In the genomic region with DNA sequence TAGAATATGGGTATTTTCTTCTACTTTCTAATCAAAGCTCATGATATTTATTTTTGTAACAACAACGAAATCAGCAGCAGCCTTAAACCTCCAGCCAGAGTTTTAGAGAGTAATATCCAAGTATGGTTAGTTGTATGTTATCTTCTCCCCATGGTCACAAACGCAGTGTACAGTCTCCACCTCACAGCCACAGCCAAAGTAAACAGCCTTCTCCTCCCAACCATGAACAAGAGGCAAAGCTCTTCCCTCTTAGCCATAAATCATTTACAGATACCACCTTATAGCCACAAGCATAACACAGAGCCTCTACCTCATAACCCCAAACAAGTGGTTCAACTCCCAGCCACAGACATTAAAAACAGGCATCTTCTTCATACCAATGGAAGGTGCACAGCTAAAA, we compare ENCODE assay signal across 19 mouse cellular contexts.
A peak's percentile ranks its signal among the peaks of the same experiment; 100 is the strongest.
DNase-seq lines count a peak whose midpoint lies in the region; ATAC-seq and TF ChIP-seq lines count a peak whose summit lies in the region.
"Had no signal": no experiment of that assay in that cellular context is flagged by ENCODE, and none has a peak within 500 bp of the region (broad histone marks: within the 10 kb centered on the region; RNA-seq: fewer than 3 reads in every experiment).

No protein-coding gene starts in this region.

- no peak for TF ChIP-seq CTCF in kidney, adult 2 months (conservative IDR thresholded peaks at IDR 0.05; ENCODE audit: insufficient read depth, insufficient read length, low read depth, low read length)

- no peaks in the 10 kb centered on the region for H3K36me3 ChIP-seq in kidney, adult 2 months (ENCODE audit: control insufficient read depth, insufficient read depth, low read length)
- H3K36me3 ChIP-seq in kidney, embryonic 15.5 days, result no peaks in the 10 kb centered on the region
- no peaks in the 10 kb centered on the region for H3K36me3 ChIP-seq in limb, embryonic 10.5 days
- H3K36me3 ChIP-seq: embryonic facial prominence, embryonic 10.5 days; heart, embryonic 13.5 days had no signal

- DNase-seq in kidney, adult 2 months, result peak; percentile 65
- DNase-seq in kidney, postnatal 14 days, result peak; percentile 25
- DNase-seq in cerebellum, postnatal 10 days, result no peak
- DNase-seq in urinary bladder, postnatal 4 days (ENCODE audit: low spot score in 2 of 2), result no peak
- DNase-seq in limb, embryonic 10.5 days (ENCODE audit: low spot score), result no peak
- DNase-seq: adrenal gland, postnatal 14 days; cerebellum, adult 18-20 months; cerebellum, adult 9-11 months; forebrain, postnatal 0 days; gastrocnemius, adult 2 months; gastrocnemius, postnatal 25 days; heart, postnatal 36 days had no signal

- no peak overlapping the region for H3K4me2 ChIP-seq in kidney, embryonic 15.5 days
- H3K4me2 ChIP-seq: forebrain, embryonic 13.5 days; heart, embryonic 13.5 days had no signal

- no peaks in the 10 kb centered on the region for H3K9me3 ChIP-seq in kidney, embryonic 15.5 days (replicated peaks)
- H3K9me3 ChIP-seq in limb, embryonic 10.5 days (replicated peaks), result no peaks in the 10 kb centered on the region
- H3K9me3 ChIP-seq: embryonic facial prominence, embryonic 10.5 days; forebrain, embryonic 13.5 days; heart, embryonic 13.5 days had no signal

- H3K27ac ChIP-seq in kidney, adult 2 months (ENCODE audit: insufficient read depth, low read depth, low read length), result no peak overlapping the region
- H3K27ac ChIP-seq in kidney, embryonic 15.5 days, result no peak overlapping the region
- no peak overlapping the region for H3K27ac ChIP-seq in limb, embryonic 10.5 days
- H3K27ac ChIP-seq: embryonic facial prominence, embryonic 10.5 days; forebrain, embryonic 13.5 days; gastrocnemius, adult 2 months; heart, embryonic 13.5 days had no signal

- H3K4me3 ChIP-seq in kidney, adult 2 months (ENCODE audit: insufficient read depth, low read depth, low read length), result no peak overlapping the region
- no peak overlapping the region for H3K4me3 ChIP-seq in kidney, embryonic 15.5 days (replicated peaks)
- H3K4me3 ChIP-seq in limb, embryonic 10.5 days, result no peak overlapping the region
- H3K4me3 ChIP-seq: embryonic facial prominence, embryonic 10.5 days; forebrain, embryonic 13.5 days; gastrocnemius, adult 2 months; heart, embryonic 13.5 days had no signal

- no peaks in the 10 kb centered on the region for H3K4me1 ChIP-seq in kidney, adult 2 months (ENCODE audit: control insufficient read depth, insufficient read depth, low read length)
- no peaks in the 10 kb centered on the region for H3K4me1 ChIP-seq in kidney, embryonic 15.5 days
- H3K4me1 ChIP-seq in limb, embryonic 10.5 days, result no peaks in the 10 kb centered on the region
- H3K4me1 ChIP-seq: embryonic facial prominence, embryonic 10.5 days; forebrain, embryonic 13.5 days; heart, embryonic 13.5 days had no signal

- no peaks in the 10 kb centered on the region for H3K27me3 ChIP-seq in kidney, adult 2 months (replicated peaks; ENCODE audit: control insufficient read depth, insufficient read depth, low read length)
- no peaks in the 10 kb centered on the region for H3K27me3 ChIP-seq in kidney, embryonic 15.5 days
- H3K27me3 ChIP-seq in limb, embryonic 10.5 days (ENCODE audit: low read depth, poor library complexity, severe bottlenecking), result no peaks in the 10 kb centered on the region
- H3K27me3 ChIP-seq: CH12.LX; forebrain, embryonic 13.5 days; heart, embryonic 13.5 days; Patski had no signal

- WGBS in kidney, adult 2 months, result 35% methylated on average over 2 of the region's 2 CpGs
- 39% methylated on average over 2 of the region's 2 CpGs for WGBS in kidney, embryonic 15.5 days
- WGBS in limb, embryonic 10.5 days, result 89% methylated on average over 2 of the region's 2 CpGs

- ATAC-seq in kidney, embryonic 15.5 days (replicated peaks; ENCODE audit: low FRiP score), result peak; percentile 58; the same call in 1 of the 2 replicates
- ATAC-seq: activated CD4-positive, CD25-positive, alpha-beta regulatory T cell, adult 4 months; forebrain, embryonic 13.5 days; forebrain, postnatal 0 days; Patski had no signal

- H3K9ac ChIP-seq in kidney, embryonic 15.5 days, result no peak overlapping the region
- H3K9ac ChIP-seq: forebrain, embryonic 13.5 days; forebrain, postnatal 0 days; heart, embryonic 13.5 days had no signal

- TF ChIP-seq POLR2A in kidney, adult 2 months (IDR thresholded peaks at IDR 0.05; ENCODE audit: low read depth, low read length), result no peak

Comparison
In these comparisons a context has a peak if more than half of its experiments do, and no peak if none do; other contexts are left out.
1. DNase-seq: peak in kidney, adult 2 months (single experiment) and kidney, postnatal 14 days (single experiment); none in cerebellum, postnatal 10 days (0 of 2), urinary bladder, postnatal 4 days (0 of 2) and limb, embryonic 10.5 days (single experiment).